Mouse (Mus musculus) ovary, postnatal 10 days (tissue): ENCODE data around the gene Zbtb8os.
"Not testable (repeated sequence)": the region's sequence is repeated elsewhere in the genome, so short reads cannot be mapped to it uniquely, and the experiment has no call there.

Source experiments
- DNase-seq: peaks from one replicate; pipeline ENCODE4 v3.0.0; 2022; ENCODE audit warnings: low spot score

Gene Zbtb8os

GRCm38 (mm10) chr4:129332846-129333245 is 2.6 kb upstream of the Zbtb8os start:
- DNase-seq: no peak

- no peak for DNase-seq
These were observed 749 bp upstream of the Zbtb8os start for GRCm38 (mm10) chr4:129334677-129335215.

GRCm38 (mm10) chr4:129336291-129336690 is 796 bp downstream of the Zbtb8os start:
- DNase-seq: no peak

GRCm38 (mm10) chr4:129339743-129340142 is 4.2 kb downstream of the Zbtb8os start:
- DNase-seq: no peak

GRCm38 (mm10) chr4:129341888-129342287 is 6.4 kb downstream of the Zbtb8os start:
- DNase-seq: no peak

GRCm38 (mm10) chr4:129342705-129343104 is 7.2 kb downstream of the Zbtb8os start:
- no peak for DNase-seq

GRCm38 (mm10) chr4:129346481-129347154 is 11.1 kb downstream of the Zbtb8os start:
- no peak for DNase-seq

GRCm38 (mm10) chr4:129350644-129351043 is 15.1 kb downstream of the Zbtb8os start:
- DNase-seq: peak; percentile 48

- no peak for DNase-seq
These were observed 15.6 kb downstream of the Zbtb8os start for GRCm38 (mm10) chr4:129351111-129351510.

GRCm38 (mm10) chr4:129353176-129353575 is 17.7 kb downstream of the Zbtb8os start:
- DNase-seq: no peak

- DNase-seq: no peak
These were observed 18.7 kb downstream of the Zbtb8os start for GRCm38 (mm10) chr4:129354236-129354635.

GRCm38 (mm10) chr4:129357613-129358163 is 22.2 kb downstream of the Zbtb8os start:
- DNase-seq: no peak

GRCm38 (mm10) chr4:129362238-129362637 is 26.7 kb downstream of the Zbtb8os start:
- not testable (repeated sequence) for DNase-seq

GRCm38 (mm10) chr4:129362771-129363170 is 27.3 kb downstream of the Zbtb8os start:
- DNase-seq: no peak

- DNase-seq: no peak
These were observed 28.0 kb downstream of the Zbtb8os start for GRCm38 (mm10) chr4:129363463-129363862.

GRCm38 (mm10) chr4:129364379-129364778 is 28.9 kb downstream of the Zbtb8os start:
- no peak for DNase-seq

GRCm38 (mm10) chr4:129365224-129365623 is 29.7 kb downstream of the Zbtb8os start:
- no peak for DNase-seq

GRCm38 (mm10) chr4:129371391-129371790 is 35.9 kb downstream of the Zbtb8os start:
- no peak for DNase-seq

- DNase-seq: no peak
These were observed 37.9 kb downstream of the Zbtb8os start for GRCm38 (mm10) chr4:129373202-129373976.

GRCm38 (mm10) chr4:129374219-129374755 is 38.8 kb downstream of the Zbtb8os start:
- no peak for DNase-seq

- DNase-seq: no peak
These were observed 39.5 kb downstream of the Zbtb8os start for GRCm38 (mm10) chr4:129375000-129375399.

- no peak for DNase-seq
These were observed 40.3 kb downstream of the Zbtb8os start for GRCm38 (mm10) chr4:129375821-129376220.
